Mouse (Mus musculus): ENCODE measurements around the gene Tsen34.
"Not testable (repeated sequence)": the region's sequence is repeated elsewhere in the genome, so short reads cannot be mapped to it uniquely, and the experiment has no call there.

Gene Tsen34

GRCm38 (mm10) chr7:3691919-3692318, 744 bp upstream of the Tsen34 start:
- no peak for DNase-seq

- DNase-seq, result peak; percentile 99
Measured at GRCm38 (mm10) chr7:3692987-3693808, 535 bp downstream of the Tsen34 start, which contains the start of gene Mboat7. Mboat7 (minus strand) TSS chr7:3693523.

GRCm38 (mm10) chr7:3693809-3694075, 1.1 kb downstream of the Tsen34 start:
- no peak for DNase-seq

GRCm38 (mm10) chr7:3694076-3694948, 1.6 kb downstream of the Tsen34 start:
- DNase-seq, result peak; percentile 84

- not testable (repeated sequence) for DNase-seq
Measured at GRCm38 (mm10) chr7:3694949-3695305, 2.3 kb downstream of the Tsen34 start.

- no peak for DNase-seq
Measured at GRCm38 (mm10) chr7:3698471-3698870, 5.8 kb downstream of the Tsen34 start.

- DNase-seq, result no peak
Measured at GRCm38 (mm10) chr7:3703148-3703878, 10.7 kb downstream of the Tsen34 start.

GRCm38 (mm10) chr7:3703879-3704441, 11.3 kb downstream of the Tsen34 start, which contains the start of gene Rps9:
Rps9 (plus strand) TSS chr7:3703993.
- peak; percentile 96 for DNase-seq

- no peak for DNase-seq
Measured at GRCm38 (mm10) chr7:3704475-3704874, 11.8 kb downstream of the Tsen34 start.

GRCm38 (mm10) chr7:3705461-3705860, 12.8 kb downstream of the Tsen34 start:
- DNase-seq, result not testable (repeated sequence)

GRCm38 (mm10) chr7:3705911-3706310, 13.2 kb downstream of the Tsen34 start:
- no peak for DNase-seq

- DNase-seq, result no peak
Measured at GRCm38 (mm10) chr7:3706343-3706934, 13.8 kb downstream of the Tsen34 start.

- no peak for DNase-seq
Measured at GRCm38 (mm10) chr7:3707027-3707426, 14.4 kb downstream of the Tsen34 start.

- DNase-seq, result no peak
Measured at GRCm38 (mm10) chr7:3707568-3708413, 15.1 kb downstream of the Tsen34 start.

- DNase-seq, result not testable (repeated sequence)
Measured at GRCm38 (mm10) chr7:3708447-3708980, 15.9 kb downstream of the Tsen34 start.

GRCm38 (mm10) chr7:3709000-3709399, 16.3 kb downstream of the Tsen34 start:
- no peak for DNase-seq

GRCm38 (mm10) chr7:3712264-3712942, 19.7 kb downstream of the Tsen34 start:
- no peak for DNase-seq

- DNase-seq, result no peak
Measured at GRCm38 (mm10) chr7:3715249-3715648, 22.6 kb downstream of the Tsen34 start.

- not testable (repeated sequence) for DNase-seq
Measured at GRCm38 (mm10) chr7:3720268-3720667, 27.6 kb downstream of the Tsen34 start, which contains the start of gene Pirb. Pirb (minus strand) TSS chr7:3720391.

GRCm38 (mm10) chr7:3725459-3725858, 32.8 kb downstream of the Tsen34 start:
- not testable (repeated sequence) for DNase-seq
